Mouse (Mus musculus) duodenum, adult 2 months (tissue): ENCODE results near the gene Mfap2. TPM values are rescaled to one million over a fixed set of nuclear protein-coding genes. Genes with fewer than 3 reads are reported as not detected.

Experiments used
- polyA plus RNA-seq: library from polyadenylated mRNA; depleted of rRNA; stranded (reverse); fragments of >200 nt; gene quantifications from 2 replicates; pipeline ENCODE4 v1.2.3, GENCODE M21; 2012; ENCODE audit warnings: low replicate concordance; rRNA removed

The Mfap2 gene
- polyA plus RNA-seq: 14.6 and 18.5 TPM in 2 replicates

GRCm38 (mm10) chr4:141010118-141010517, at the start of gene Mfap2:
Gene Mfap2 (plus strand): TSS chr4:141010418.

GRCm38 (mm10) chr4:140960781-140961466, 49.3 kb upstream of the Mfap2 start, which contains the start of gene Sdhb:
Gene Sdhb (plus strand): TSS chr4:140961203.

GRCm38 (mm10) chr4:140986711-140987395, 23.4 kb upstream of the Mfap2 start, which contains the start of gene Atp13a2:
Gene Atp13a2 (plus strand): TSS chr4:140986873.

GRCm38 (mm10) chr4:141060426-141061301, 50.4 kb downstream of the Mfap2 start, which contains the start of gene Crocc:
Gene Crocc (minus strand): TSS chr4:141060550.

Other genes with a start within 250 kb of the Mfap2 start
- 0.50 and 0.63 TPM in 2 replicates for gene Padi4, start 236.2 kb upstream of the Mfap2 start, polyA plus RNA-seq
- gene Padi3, start 199.8 kb upstream of the Mfap2 start, polyA plus RNA-seq: 0.09 TPM in 1 of 2 replicates, not detected in the other
- gene Padi1, start 164.6 kb upstream of the Mfap2 start, polyA plus RNA-seq: 0.06 TPM in 1 of 2 replicates, not detected in the other
- gene Padi2, start 104.1 kb upstream of the Mfap2 start, polyA plus RNA-seq: 2.0 and 8.1 TPM in 2 replicates
- 331 and 578 TPM in 2 replicates for gene Sdhb, start 49.2 kb upstream of the Mfap2 start, polyA plus RNA-seq
- 51.9 and 58.0 TPM in 2 replicates for gene Atp13a2, start 23.5 kb upstream of the Mfap2 start, polyA plus RNA-seq
- gene Crocc, start 50.1 kb downstream of the Mfap2 start, polyA plus RNA-seq: 3.3 and 7.0 TPM in 2 replicates
- 50.1 and 75.6 TPM in 2 replicates for gene Necap2, start 67.9 kb downstream of the Mfap2 start, polyA plus RNA-seq
- not detected in 2 replicates for gene Spata21, start 77.9 kb downstream of the Mfap2 start, polyA plus RNA-seq
- gene Szrd1, start 129.4 kb downstream of the Mfap2 start, polyA plus RNA-seq: 59.7 and 70.7 TPM in 2 replicates
- 8.5 and 10.2 TPM in 2 replicates for gene Fbxo42, start 137.5 kb downstream of the Mfap2 start, polyA plus RNA-seq
- 0.18 and 0.99 TPM in 2 replicates for gene Rsg1, start 203.5 kb downstream of the Mfap2 start, polyA plus RNA-seq
- gene Arhgef19, start 229.1 kb downstream of the Mfap2 start, polyA plus RNA-seq: 38.6 and 79.5 TPM in 2 replicates